Mouse (Mus musculus): ENCODE results near the gene Fosl2.

The Fosl2 gene

DNA sequence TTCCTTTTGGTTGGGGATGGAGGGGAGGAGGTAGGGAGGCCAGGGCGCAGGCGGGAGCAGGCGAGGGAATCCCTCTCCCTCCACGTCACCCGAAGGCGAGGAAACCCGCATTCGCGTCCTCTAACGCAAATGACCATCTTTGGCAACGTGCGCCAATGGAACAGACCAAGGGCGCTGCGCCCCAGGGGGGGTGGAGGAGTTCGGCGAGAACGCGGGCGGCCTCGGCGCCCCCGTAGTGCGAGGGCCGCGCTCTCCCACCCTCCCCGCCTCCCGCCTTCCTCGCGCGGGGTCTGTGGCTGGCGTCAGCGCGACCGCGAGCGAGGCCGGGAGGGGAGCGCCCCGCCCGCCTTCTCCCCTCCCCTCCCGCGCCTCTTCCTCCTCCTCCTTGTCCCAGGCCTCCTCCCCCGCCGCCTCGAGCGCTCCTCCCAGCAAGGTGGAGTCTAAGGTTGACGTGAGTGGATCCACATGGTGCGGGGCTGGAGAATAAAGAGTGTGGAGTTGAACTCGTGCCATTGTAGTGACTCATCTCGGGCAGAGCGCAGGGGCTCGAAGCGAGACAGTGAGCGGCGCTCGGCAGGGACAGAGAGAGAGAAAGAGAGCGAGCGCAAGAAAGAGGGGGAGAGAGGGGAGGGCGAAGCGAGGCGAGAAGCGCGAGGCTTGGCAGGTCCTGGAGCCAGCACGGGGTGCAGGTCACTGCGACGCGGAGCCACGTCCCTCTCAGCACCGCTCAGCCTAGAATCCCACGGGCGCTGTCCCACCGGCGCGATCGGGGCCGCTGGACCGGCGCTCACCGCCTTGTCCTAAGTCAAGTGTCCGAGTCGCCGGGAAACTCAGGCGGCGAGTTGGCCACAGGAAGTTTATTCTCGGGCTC, at the start of gene Fosl2:
Fosl2 (plus strand) TSS at position 466 of the 871 bp plus-strand sequence.
- peak; percentile 93 for DNase-seq

DNA sequence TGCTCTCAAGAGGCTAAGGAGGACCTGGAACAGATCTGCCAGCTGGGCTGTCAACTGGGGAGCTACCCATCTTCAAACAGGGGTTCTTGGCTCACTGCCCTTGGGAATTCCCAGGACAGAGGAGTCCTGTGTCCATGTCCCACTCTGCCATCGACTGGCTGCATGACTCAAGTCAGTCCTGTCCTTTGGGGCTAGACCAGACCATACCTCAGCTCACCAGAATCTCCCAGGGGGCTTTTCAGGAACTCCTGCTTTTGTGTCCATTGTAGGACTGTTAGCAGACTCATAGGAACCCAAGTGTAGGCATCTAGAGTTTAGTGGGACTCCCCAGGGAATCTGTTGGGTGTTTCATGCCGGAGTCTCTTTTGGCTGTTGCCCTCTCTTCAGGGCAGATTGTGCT, 49.6 kb upstream of the Fosl2 start:
- DNase-seq, result no peak

DNA sequence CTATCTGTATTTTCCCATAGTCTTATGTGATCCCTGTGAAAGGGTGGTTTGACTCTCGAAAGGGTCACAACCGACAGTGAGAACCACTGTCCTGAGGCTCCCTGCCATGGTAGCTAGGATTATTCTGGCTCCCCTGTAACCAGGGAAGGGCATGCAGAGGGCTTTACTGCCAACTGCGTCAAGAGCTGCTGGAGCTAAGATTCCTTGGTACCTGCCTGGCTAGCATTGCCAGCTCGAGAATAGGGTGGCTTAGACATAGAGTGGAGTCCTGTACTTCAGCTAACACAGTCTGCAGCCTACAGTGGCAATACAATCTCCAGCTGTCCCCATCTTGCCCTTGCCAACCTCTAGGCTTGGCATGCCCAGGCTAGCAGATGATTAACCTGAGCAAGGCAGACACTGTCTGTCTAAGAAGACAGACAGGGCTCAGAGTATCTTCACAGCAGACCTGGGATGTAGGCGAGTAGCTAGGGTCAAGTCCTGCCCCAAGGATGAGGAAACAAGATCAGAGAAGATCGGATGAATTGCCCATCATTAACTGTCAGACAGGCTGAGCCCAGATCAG, 49.0 kb upstream of the Fosl2 start:
- no peak for DNase-seq

GRCm38 (mm10) chr5:32089481-32089880, 46.1 kb upstream of the Fosl2 start:
- DNase-seq, result no peak

DNA sequence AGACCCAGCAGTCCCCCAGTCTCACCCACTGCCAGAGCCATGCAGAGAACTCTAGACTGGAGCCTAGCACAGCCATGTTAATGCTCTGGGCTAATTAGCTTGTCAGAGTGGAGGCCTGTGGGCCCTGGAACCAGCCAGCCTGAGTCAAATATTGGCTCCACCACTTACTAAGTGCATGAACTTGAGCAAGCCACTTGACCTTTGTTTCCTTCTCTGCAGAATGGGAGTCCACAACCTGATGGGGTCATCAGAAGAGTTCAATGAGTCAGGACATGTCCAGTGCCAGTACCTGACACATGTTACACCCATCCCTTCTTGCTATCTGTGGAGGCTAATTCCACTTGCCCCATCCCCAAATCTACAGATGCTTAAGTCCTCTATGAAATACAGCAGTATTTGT, 43.3 kb upstream of the Fosl2 start:
- DNase-seq, result no peak

- no peak for DNase-seq
These were observed 36.9 kb upstream of the Fosl2 start for GRCm38 (mm10) chr5:32098691-32099090.

GRCm38 (mm10) chr5:32102484-32102883, 33.1 kb upstream of the Fosl2 start:
- DNase-seq, result peak; percentile 44

GRCm38 (mm10) chr5:32102971-32103431, 32.6 kb upstream of the Fosl2 start:
- peak; percentile 22 for DNase-seq

- no peak for DNase-seq
These were observed 32.1 kb upstream of the Fosl2 start for GRCm38 (mm10) chr5:32103545-32103944.

DNA sequence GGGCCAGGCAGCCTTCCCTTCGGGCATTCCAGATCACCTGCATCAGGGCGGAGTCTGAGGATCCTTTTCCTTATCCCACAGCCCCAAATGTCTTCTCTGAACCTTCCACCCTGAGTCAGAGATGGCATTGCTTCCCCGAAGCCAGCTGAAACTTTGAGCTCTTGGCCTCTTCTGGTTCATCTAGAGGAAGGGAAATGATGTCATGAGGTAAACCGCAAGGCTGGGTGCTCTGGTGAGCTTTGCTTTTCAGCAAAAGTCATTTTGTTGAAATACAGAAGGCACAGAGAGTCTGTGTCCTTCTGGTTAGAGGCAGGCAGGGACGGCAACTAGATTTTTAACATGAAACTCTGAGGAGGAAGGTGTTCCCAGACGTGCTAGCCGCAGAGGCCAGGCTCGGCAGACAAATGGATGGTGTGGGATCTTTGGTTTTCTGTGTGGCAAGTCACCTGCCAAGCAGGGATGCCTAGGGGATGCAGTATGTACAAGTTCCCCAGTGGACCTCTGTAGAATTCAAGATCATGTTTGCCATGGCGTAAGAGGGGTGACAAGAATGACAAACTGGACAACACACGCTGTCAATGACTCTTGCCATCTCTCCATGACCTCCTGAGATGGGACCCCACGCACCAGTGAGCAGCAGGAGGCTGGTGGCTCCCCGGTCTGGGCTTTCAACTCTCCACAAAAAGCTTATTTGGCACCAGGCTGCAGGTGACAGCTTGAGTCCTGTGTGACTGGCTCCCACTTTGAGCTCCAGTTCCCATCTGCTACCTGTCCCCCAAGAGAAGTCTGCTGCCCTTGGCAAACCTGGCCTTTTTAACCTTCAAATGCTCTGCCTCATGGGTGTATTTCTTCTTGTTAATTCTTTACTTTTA, 31.2 kb upstream of the Fosl2 start:
- DNase-seq, result peak; percentile 49

GRCm38 (mm10) chr5:32106473-32107140, 29.0 kb upstream of the Fosl2 start:
- DNase-seq, result no peak

DNA sequence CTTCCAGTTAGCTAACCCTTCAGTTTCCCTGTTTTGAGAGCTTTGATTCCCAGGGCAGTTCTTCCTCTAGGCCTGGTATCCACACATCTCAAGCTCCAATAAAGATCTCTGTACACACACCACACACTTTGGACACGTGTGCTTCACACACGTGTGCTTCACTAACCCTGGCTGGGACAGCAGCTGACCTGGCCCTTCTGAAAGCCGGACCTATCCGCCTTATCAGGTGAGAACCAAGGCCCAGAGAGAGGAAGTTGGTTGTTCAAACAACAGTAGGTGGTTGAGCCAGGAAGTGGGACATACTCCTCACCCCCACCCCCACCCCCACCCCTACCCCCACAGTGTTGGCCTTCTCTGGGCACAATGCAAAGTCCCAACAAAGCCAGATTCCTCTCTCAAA, 24.9 kb upstream of the Fosl2 start:
- no peak for DNase-seq

GRCm38 (mm10) chr5:32112206-32112916, 23.2 kb upstream of the Fosl2 start:
- DNase-seq, result no peak

- DNase-seq, result no peak
These were observed 14.7 kb upstream of the Fosl2 start for GRCm38 (mm10) chr5:32120901-32121376.

DNA sequence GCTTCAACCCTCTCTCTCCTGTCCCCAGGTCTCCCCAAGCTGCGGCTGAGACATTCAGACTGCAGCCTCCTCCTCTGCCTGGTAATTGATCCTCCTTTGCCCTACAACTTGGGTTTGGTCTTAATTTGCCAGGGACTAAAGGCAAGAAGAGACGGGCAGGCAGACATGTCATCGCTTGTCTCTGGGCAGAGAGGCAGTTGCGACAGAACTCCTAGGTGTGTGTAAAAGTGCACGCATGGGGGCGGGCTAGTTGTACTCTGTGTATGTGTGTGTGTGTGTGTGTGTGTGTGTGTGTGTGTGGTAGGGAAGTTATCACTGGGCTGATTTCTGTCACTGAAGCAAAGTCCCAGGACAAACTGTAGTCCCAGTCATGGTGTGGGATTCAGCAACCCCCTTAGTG, 13.7 kb upstream of the Fosl2 start:
- no peak for DNase-seq

GRCm38 (mm10) chr5:32122363-32122762, 13.2 kb upstream of the Fosl2 start:
- no peak for DNase-seq

- no peak for DNase-seq
These were observed 10.6 kb upstream of the Fosl2 start for GRCm38 (mm10) chr5:32124957-32125356.

GRCm38 (mm10) chr5:32127226-32127625, 8.4 kb upstream of the Fosl2 start:
- no peak for DNase-seq

DNA sequence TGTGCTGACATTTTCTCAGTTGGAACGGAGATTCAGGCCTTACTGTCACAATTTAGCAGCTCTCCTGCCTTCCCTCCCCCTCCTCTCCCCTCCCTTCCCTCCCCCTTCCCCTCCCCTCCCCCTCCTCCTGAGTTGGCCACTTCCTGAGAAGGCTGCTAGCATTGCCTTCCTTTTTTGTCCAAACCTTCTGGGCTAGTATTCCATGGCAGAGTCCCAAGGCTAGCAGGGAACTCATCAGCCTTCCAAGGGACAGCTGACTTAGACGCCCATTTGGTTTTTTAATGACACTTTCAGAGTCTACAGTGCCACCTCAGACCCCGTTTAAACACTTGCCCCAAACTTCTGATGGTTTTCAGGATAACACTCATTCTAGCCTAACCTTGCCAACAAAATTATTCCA, 7.7 kb upstream of the Fosl2 start:
- no peak for DNase-seq

GRCm38 (mm10) chr5:32132971-32133501, 2.6 kb upstream of the Fosl2 start:
- DNase-seq, result peak; percentile 50

GRCm38 (mm10) chr5:32133549-32134004, 2.0 kb upstream of the Fosl2 start:
- peak; percentile 64 for DNase-seq

Data from cerebellum, adult 11 months (tissue).